Mouse (Mus musculus) lung, embryonic 14.5 days (tissue): ENCODE data around the gene Ermap. TPM values are rescaled to one million over a fixed set of nuclear protein-coding genes. Genes with fewer than 3 reads are reported as not detected.

Experiments used
- ATAC-seq: fragments of 200-750 bp; cut with Nextera tagmentation; 2 replicates; pipeline ENCODE4 v1.8.0; 2017; ENCODE audit warnings: mild to moderate bottlenecking, moderate TSS enrichment, moderate library complexity; ENCODE audit not compliant: insufficient read depth
- DNase-seq: peaks from one replicate; pipeline ENCODE4 v3.0.0-alpha.2; 2015
- H3K27ac ChIP-seq: fragments of 300-500 bp; sonication (generic); 2 replicates; pipeline ENCODE4 v1.5.1; 2014; ENCODE audit warnings: low read depth, mild to moderate bottlenecking, moderate library complexity
- H3K27me3 ChIP-seq: fragments of 300-500 bp; sonication (generic); 2 replicates; pipeline ENCODE4 v1.6.1; 2014; ENCODE audit warnings: low read length, control low read depth; ENCODE audit not compliant: insufficient read depth
- H3K36me3 ChIP-seq: fragments of 300-500 bp; sonication (generic); 2 replicates; pipeline ENCODE4 v1.6.1; 2014; ENCODE audit warnings: control low read depth; ENCODE audit not compliant: insufficient read depth
- H3K4me1 ChIP-seq: fragments of 300-500 bp; sonication (generic); 2 replicates; pipeline ENCODE4 v1.6.1; 2014; ENCODE audit warnings: antibody characterized with exemption, control low read depth; ENCODE audit not compliant: insufficient read depth
- H3K4me2 ChIP-seq: fragments of 300-500 bp; sonication (generic); 2 replicates; pipeline ENCODE4 v1.6.1; 2014; ENCODE audit warnings: mild to moderate bottlenecking
- H3K4me3 ChIP-seq: fragments of 300-500 bp; sonication (generic); 2 replicates; pipeline ENCODE4 v1.5.1; 2014; ENCODE audit warnings: low read depth, low read length
- H3K9ac ChIP-seq: fragments of 300-500 bp; sonication (generic); 2 replicates; pipeline ENCODE4 v1.6.1; 2014
- H3K9me3 ChIP-seq: fragments of 300-500 bp; sonication (generic); 2 replicates; pipeline ENCODE4 v1.6.1; 2016; ENCODE audit warnings: low read depth, low read length, control low read depth
- CTCF ChIP-seq: IDR thresholded peaks from 2 replicates; pipeline ENCODE4 v1.5.1; 2016; ENCODE audit warnings: antibody characterized with exemption, low read depth
- WGBS: fragments of 180-500 bp; shearing (Covaris S2); extraction: QIAGEN DNeasy Blood & Tissue Kit; methylation state at CpG from one replicate; pipeline ENCODE4 v1.1.7; 2014; 5-methylcytosine and 5-hydroxymethylcytosine counted together
- polyA plus RNA-seq: library from polyadenylated mRNA; unstranded; fragments of >200 nt; fragmentation: Nextera tagmentation; extraction: Ambion mirVana; gene quantifications from 2 replicates; pipeline ENCODE4 v1.2.1, GENCODE M21; 2014

Gene Ermap
- polyA plus RNA-seq, 1 experiment from 2014 or later = 0.79 TPM

DNA sequence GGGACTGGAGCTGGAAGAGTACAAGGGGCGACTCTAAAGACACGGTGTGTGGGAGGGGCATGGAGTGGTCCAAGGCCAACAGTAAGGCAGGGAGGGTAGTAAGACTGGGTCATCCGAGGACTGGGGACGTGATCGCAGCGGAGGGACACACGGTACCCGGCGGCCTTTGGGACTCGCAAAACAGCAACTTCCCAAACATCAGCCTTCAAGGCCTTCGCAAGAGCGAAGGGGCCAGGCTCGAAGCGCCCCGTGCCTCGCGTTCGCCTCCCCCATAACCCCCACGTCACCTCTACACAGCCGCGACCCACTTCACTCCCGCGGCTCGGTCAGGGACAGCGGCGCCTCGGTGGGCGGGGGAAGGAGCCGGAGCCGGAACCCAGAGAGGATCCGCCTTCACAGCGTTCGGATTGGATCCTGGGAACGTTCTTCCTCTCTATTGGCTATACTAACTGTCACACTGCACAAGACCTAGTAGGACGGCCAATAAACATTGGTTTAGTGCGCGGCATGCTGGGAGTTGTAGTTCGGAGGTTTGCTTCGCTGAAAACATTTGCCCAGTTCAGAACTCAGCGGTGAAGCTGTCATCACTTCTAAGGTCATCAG is 15.9 kb downstream of the Ermap start, which contains the start of gene Zfp691:
TSS of gene Zfp691 (minus strand) at position 345 of the 603 bp plus-strand sequence.
- peak; percentile 100 for ATAC-seq
- Histone ChIP-seq H3K4me3 (peak within 1 kb of the TSS; percentile 69), H3K9ac (peak within 1 kb of the TSS; percentile 80), H3K4me1 (peaks cover 5% of the 10 kb centered on the region; the same call in 1 of the 2 replicates), H3K36me3 (peaks cover 16% of the 10 kb centered on the region), H3K9me3 (no peaks in the 10 kb centered on the region), H3K4me2 (peak within 1 kb of the TSS; percentile 75), H3K27ac (no peak within 1 kb of the TSS), H3K27me3 (no peaks in the 10 kb centered on the region)
- WGBS = 0% methylated on average over 39 of the region's 40 CpGs
- DNase-seq = peak; percentile 98
- TF ChIP-seq CTCF = no peak

DNA sequence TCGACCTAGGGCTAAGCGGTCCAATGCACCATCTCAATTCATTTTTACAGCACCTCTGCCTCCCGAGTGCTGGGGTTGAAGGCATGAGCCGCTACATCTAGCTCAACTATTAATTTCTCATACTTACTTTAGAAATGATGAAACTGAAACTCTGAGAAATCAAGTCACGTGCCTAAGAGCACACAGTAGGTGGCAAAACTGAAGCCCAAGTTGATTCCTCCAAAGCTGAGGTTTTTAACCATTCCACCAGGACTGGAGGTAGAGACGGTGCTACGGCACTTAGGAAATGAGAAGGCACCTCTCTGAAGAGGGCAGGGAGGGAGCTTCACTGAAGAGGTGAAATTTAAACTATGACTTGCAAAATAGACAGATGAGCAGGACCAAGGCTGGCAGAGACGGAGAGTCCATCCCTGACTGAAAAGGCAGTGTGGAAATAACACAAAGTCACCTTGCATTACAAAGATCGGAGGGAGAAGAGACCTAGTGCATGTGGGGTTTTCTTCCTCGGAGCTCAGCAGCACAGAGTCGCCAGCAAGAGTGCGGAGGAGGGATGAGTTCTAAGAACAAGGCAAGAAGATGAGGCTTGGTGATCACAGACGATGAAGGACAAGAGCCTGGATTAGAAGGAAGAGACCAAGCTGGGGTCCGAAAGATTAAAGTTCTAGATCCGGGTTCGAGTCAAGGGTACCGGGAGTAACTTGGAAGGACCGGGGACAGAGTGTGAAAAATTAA is 16.7 kb downstream of the Ermap start:
- Histone ChIP-seq H3K4me2 (peak overlapping the region; percentile 75), H3K4me1 (peaks cover 5% of the 10 kb centered on the region; the same call in 1 of the 2 replicates), H3K9ac (peak overlapping the region; percentile 80), H3K27me3 (no peaks in the 10 kb centered on the region), H3K4me3 (peak overlapping the region; percentile 69), H3K36me3 (peaks cover 25% of the 10 kb centered on the region), H3K27ac (no peak overlapping the region), H3K9me3 (no peaks in the 10 kb centered on the region)
- ATAC-seq (no peak), DNase-seq (peak; percentile 7)
- WGBS = 29% methylated on average over 18 of the region's 18 CpGs
- no peak for TF ChIP-seq CTCF

DNA sequence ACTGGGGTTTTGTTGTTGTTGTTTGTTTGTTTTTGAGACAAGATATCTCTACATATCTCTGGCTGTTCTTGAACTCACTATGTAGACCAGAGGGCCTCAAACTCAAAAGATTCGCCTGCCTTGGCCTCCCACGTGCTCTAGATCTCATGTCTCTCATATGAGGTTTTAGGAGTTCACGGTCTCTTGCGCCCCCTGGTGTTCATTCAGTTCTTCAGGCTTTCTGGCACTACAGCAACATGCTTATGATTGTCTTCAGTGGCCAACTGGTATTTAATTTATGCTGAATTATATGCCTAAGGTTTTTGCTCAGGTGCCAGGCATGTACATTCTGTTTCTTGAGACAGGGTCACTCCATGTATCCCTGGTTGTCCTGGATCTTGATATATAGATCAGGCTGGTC is 22.1 kb downstream of the Ermap start:
- no peak for ATAC-seq

GRCm38 (mm10) chr4:119167068-119167467 is 22.7 kb downstream of the Ermap start:
- DNase-seq (no peak), ATAC-seq (no peak)
- Histone ChIP-seq H3K27me3 (no peaks in the 10 kb centered on the region), H3K36me3 (peaks cover 27% of the 10 kb centered on the region), H3K27ac (no peak overlapping the region), H3K4me2 (no peak overlapping the region), H3K4me3 (no peak overlapping the region), H3K9ac (no peak overlapping the region), H3K4me1 (no peaks in the 10 kb centered on the region), H3K9me3 (no peaks in the 10 kb centered on the region)
- no peak for TF ChIP-seq CTCF
- WGBS = 86% methylated on average over 4 of the region's 4 CpGs

More for the DNA sequence above, 22.1 kb downstream of the Ermap start:
- H3K4me2 ChIP-seq = no peak overlapping the region
- DNase-seq = peak; percentile 94
- peaks cover 1% of the 10 kb centered on the region; the same call in 1 of the 2 replicates for H3K4me1 ChIP-seq
- H3K27me3 ChIP-seq = no peaks in the 10 kb centered on the region
- H3K27ac ChIP-seq = no peak overlapping the region
- peaks cover 27% of the 10 kb centered on the region for H3K36me3 ChIP-seq
- no peak overlapping the region for H3K4me3 ChIP-seq
- H3K9ac ChIP-seq = no peak overlapping the region
- peak; percentile 90 for TF ChIP-seq CTCF
- H3K9me3 ChIP-seq = no peaks in the 10 kb centered on the region
- 2% methylated on average over 4 of the region's 4 CpGs for WGBS

GRCm38 (mm10) chr4:119165916-119166315 is 23.9 kb downstream of the Ermap start:
- H3K27ac ChIP-seq = no peak overlapping the region
- peak; percentile 21 for DNase-seq
- WGBS = 54% methylated on average over 7 of the region's 7 CpGs

DNA sequence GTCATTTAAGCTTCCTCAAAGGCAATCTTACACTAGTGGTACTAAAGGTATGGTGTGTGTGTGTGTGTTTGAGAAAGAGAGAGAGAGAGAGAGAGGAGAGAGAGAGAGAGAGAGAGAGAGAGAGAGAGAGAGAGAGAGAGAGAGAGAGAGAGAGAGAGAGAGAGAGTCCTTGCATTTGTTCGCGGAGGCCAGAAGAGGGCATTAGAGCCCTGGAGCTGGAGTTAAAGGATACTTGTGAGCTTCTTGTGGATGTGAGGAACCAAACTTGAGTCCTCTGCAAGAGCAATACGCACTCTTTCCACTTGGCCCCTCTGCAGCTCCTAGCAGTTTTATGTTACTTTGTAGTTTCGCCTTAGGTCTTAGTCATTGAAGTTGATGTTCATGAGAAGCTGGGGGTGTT is 26.8 kb downstream of the Ermap start:
- H3K36me3 ChIP-seq = 0 out of 2 replicates have a peak, but pooled peaks cover 1% of the 10 kb centered on the region
- no peaks in the 10 kb centered on the region for H3K9me3 ChIP-seq
- no peak for DNase-seq
- H3K27me3 ChIP-seq = no peaks in the 10 kb centered on the region
- no peak overlapping the region for H3K9ac ChIP-seq
- H3K4me3 ChIP-seq = no peak overlapping the region
- H3K27ac ChIP-seq = no peak overlapping the region
- no peak for ATAC-seq
- WGBS = 61% methylated on average over 4 of the region's 4 CpGs
- no peaks in the 10 kb centered on the region for H3K4me1 ChIP-seq
- no peak overlapping the region for H3K4me2 ChIP-seq
- peak; percentile 15; the same call in 1 of the 2 replicates for TF ChIP-seq CTCF

More at GRCm38 (mm10) chr4:119165916-119166315, 23.9 kb downstream of the Ermap start:
- Histone ChIP-seq H3K36me3 (peaks cover 27% of the 10 kb centered on the region), H3K27me3 (no peaks in the 10 kb centered on the region), H3K9ac (no peak overlapping the region), H3K4me2 (no peak overlapping the region), H3K4me1 (no peaks in the 10 kb centered on the region), H3K9me3 (no peaks in the 10 kb centered on the region), H3K4me3 (no peak overlapping the region)
- TF ChIP-seq CTCF = no peak
- ATAC-seq = no peak

- TF ChIP-seq CTCF = no peak
- no peaks in the 10 kb centered on the region for H3K36me3 ChIP-seq
- H3K4me1 ChIP-seq = no peaks in the 10 kb centered on the region
- no peak for ATAC-seq
- no peak for DNase-seq
- H3K27ac ChIP-seq = no peak overlapping the region
- no peak overlapping the region for H3K9ac ChIP-seq
- H3K4me3 ChIP-seq = no peak overlapping the region
- H3K4me2 ChIP-seq = no peak overlapping the region
- no peaks in the 10 kb centered on the region for H3K9me3 ChIP-seq
- H3K27me3 ChIP-seq = no peaks in the 10 kb centered on the region
- WGBS = 53% methylated on average over 3 of the region's 3 CpGs
Measured at GRCm38 (mm10) chr4:119161358-119161757, 28.5 kb downstream of the Ermap start.
